Mouse (Mus musculus) thymus, adult 2 months (tissue): ENCODE data around the gene Inmt.

Source experiments
- CTCF ChIP-seq: fragments of 200-500 bp; IDR thresholded peaks from 2 replicates; pipeline ENCODE4 v1.5.1; 2012; ENCODE audit warnings: mild to moderate bottlenecking, control low read depth, low read length, moderate library complexity, borderline replicate concordance; ENCODE audit not compliant: control insufficient read depth, poor library complexity, insufficient read depth; ENCODE audit errors: extremely low read depth
- POLR2A ChIP-seq: fragments of 200-500 bp; IDR thresholded peaks from 2 replicates; pipeline ENCODE4 v1.6.1; 2012; ENCODE audit warnings: mild to moderate bottlenecking, low read length, control low read depth, moderate library complexity; ENCODE audit not compliant: control insufficient read depth, poor library complexity, insufficient read depth; ENCODE audit errors: extremely low read depth

- TF ChIP-seq POLR2A (no peak), CTCF (no peak)
Measured at GRCm38 (mm10) chr6:55210423-55211365, 35.9 kb upstream of the Inmt start.
